Mouse (Mus musculus) embryo, embryonic 9.5 days (tissue): ENCODE data around the gene Gm21209.
"Not testable (repeated sequence)": the region's sequence is repeated elsewhere in the genome, so short reads cannot be mapped to it uniquely, and the experiment has no call there.

Experiments
- DNase-seq: peaks from one replicate; pipeline ENCODE4 v3.0.0-alpha.2; 2017; ENCODE audit errors: extremely low spot score

Gm21209 gene

GRCm38 (mm10) chrY:49570856-49571255 lies at the start of gene Gm21209:
Gene Gm21209 (plus strand): TSS chrY:49571156.
- DNase-seq = not testable (repeated sequence)
